Mouse (Mus musculus): ENCODE results near the gene Mbtps1.

Mbtps1 gene

DNA sequence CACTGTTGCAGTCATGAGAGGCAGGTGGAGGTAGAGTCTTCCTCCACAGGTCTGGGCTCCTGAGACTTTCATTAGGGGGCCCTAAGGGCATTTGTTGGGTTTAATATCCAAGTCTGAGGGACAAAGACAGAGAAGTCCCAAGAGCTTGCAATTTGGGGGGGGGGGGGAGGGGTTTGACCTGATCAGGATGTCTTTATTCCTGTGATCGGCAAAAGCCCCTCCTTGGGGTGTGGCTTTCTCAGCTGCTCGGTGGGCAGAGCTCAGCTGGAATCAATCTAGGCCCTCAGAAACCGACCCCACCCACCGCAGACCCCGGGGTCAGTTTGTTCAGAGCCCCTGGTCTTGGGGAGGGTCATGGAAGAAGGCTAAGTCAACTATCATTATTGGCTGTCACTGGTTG, 56.9 kb downstream of the Mbtps1 start, which contains the start of gene Slc38a8:
Gene Slc38a8, minus strand, starts transcription at position 101 of the 400 bp plus-strand sequence.
- DNase-seq = no peak

GRCm38 (mm10) chr8:119499836-119500235, 58.7 kb downstream of the Mbtps1 start:
- DNase-seq = no peak

GRCm38 (mm10) chr8:119496848-119497247, 61.7 kb downstream of the Mbtps1 start:
- peak; percentile 45 to 78 for DNase-seq

- DNase-seq = peak; percentile 36 to 57
These were observed 71.4 kb downstream of the Mbtps1 start for GRCm38 (mm10) chr8:119487093-119487492.

- no peak for DNase-seq
These were observed 74.2 kb downstream of the Mbtps1 start for GRCm38 (mm10) chr8:119484145-119484896.

DNA sequence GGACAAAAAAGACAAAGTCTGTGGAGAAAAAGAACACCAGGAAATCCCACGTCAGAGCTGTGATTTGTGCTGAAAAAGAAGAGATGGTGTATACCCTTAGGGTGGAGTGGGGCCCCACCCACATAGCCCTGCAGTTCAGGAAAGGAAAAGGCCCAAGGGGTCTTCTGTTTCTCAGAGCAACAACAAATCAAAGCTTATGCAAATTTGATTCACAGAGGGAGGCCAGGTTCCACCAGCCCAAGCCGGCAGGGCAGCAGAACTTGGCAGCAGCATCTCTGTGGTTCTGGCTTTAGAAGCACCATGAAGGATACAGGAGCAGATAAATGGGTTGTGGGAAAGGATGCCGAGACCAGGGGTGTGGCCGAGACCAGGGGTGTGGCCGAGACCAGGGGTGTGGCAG, 79.9 kb downstream of the Mbtps1 start:
- no peak for DNase-seq

DNA sequence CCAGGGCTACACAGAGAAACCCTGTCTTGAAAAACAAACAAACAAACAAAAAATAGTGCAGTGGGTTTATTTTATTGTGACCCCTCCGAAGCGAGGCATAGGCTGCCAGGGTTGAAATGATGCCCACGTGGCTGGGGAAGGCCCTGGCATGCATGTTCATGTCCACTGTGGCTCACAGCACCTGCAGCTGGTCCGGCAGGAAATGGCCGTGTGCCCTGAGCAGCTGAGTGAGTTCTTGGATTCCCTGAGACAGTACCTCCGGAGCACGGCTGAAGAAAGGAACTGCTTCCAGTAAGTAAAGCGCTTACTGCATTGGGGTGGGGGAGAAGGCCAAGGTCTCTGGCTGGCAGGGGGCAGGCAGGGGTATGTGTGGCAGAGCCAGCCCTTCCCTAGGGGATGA, 90.4 kb downstream of the Mbtps1 start:
- DNase-seq = no peak

DNA sequence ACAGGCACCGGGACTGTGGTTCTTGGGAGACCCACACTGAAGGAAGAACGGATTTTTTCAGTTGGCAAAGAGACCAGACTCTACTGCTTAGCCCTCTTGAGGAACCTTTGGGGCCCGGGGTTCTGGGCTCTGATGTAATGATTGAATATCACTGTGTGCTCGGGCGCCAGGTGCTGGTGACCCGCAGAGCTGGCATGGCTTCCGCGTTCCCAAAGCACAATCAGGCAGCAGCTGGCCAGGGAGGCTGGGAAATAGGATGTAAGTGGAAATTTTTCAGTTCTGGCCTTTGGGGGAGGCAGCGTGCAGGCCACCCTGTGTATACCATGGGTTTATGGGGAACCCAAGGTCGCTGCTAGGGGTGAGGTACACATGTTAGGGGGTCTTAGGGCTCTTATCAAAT, 91.7 kb downstream of the Mbtps1 start:
- DNase-seq = no peak

DNA sequence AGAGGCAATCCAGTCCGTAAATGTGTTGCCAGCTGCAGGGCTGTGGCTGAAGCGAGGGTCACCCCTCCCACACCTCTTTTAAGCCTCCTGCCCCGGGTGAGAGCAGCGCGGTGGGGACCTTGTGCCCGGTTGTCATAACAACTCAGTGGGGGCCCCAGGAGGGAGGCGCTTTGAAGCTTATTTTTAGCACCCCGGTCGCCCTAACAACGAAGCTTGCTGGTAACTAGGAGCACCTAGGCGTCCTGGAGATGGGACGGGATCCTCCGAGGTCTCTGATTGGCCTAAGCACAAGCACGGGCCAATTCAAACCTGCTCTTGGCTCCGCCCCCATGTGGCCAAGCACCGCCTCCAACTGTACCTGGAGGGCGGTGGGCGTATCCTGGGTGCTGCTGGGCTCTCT, 92.4 kb downstream of the Mbtps1 start:
- peak in 1 of 2 experiments; percentile 29 for DNase-seq

GRCm38 (mm10) chr8:119463709-119464108, 94.8 kb downstream of the Mbtps1 start:
- DNase-seq = no peak

GRCm38 (mm10) chr8:119461356-119461755, 97.2 kb downstream of the Mbtps1 start:
- no peak for DNase-seq

- no peak for DNase-seq
These were observed 98.8 kb downstream of the Mbtps1 start for GRCm38 (mm10) chr8:119459724-119460123.
